Mouse (Mus musculus) kidney, postnatal 0 days (tissue): ENCODE results near the gene Hexim1. TPM values are rescaled to one million over a fixed set of nuclear protein-coding genes. Genes with fewer than 3 reads are reported as not detected.

Experiments used
- ATAC-seq: fragments of 200-750 bp; cut with Nextera tagmentation; replicated peaks from 2 replicates; pipeline ENCODE4 v1.8.0; 2017; ENCODE audit warnings: low read depth, moderate number of reproducible peaks, moderate TSS enrichment, moderate library complexity; ENCODE audit not compliant: low FRiP score
- DNase-seq: peaks from one replicate; pipeline ENCODE4 v3.0.0-alpha.2; 2016; ENCODE audit warnings: low spot score
- H3K27ac ChIP-seq: fragments of 300-500 bp; sonication (generic); 2 replicates; pipeline ENCODE4 v1.5.1; 2014; ENCODE audit warnings: mild to moderate bottlenecking
- H3K27me3 ChIP-seq: fragments of 300-500 bp; sonication (generic); 2 replicates; pipeline ENCODE4 v1.6.1; 2014; ENCODE audit warnings: low read length, mixed read lengths; ENCODE audit not compliant: insufficient read depth
- H3K36me3 ChIP-seq: fragments of 300-500 bp; sonication (generic); 2 replicates; pipeline ENCODE4 v1.6.1; 2014; ENCODE audit warnings: low read length, mixed read lengths; ENCODE audit not compliant: insufficient read depth
- H3K4me1 ChIP-seq: fragments of 300-500 bp; sonication (generic); replicated peaks from 2 replicates; pipeline ENCODE4 v1.6.1; 2014; ENCODE audit warnings: antibody characterized with exemption, low read length, mixed read lengths; ENCODE audit not compliant: insufficient read depth
- H3K4me2 ChIP-seq: fragments of 300-500 bp; sonication (generic); 2 replicates; pipeline ENCODE4 v1.6.1; 2014; ENCODE audit warnings: mild to moderate bottlenecking, low read length, moderate library complexity, mixed read lengths
- H3K4me3 ChIP-seq: fragments of 300-500 bp; sonication (generic); replicated peaks from 2 replicates; pipeline ENCODE4 v1.5.1; 2014; ENCODE audit warnings: low read depth, low read length
- H3K9ac ChIP-seq: fragments of 300-500 bp; sonication (generic); 2 replicates; pipeline ENCODE4 v1.6.1; 2014; ENCODE audit warnings: low read depth, low read length
- H3K9me3 ChIP-seq: fragments of 300-500 bp; sonication (generic); replicated peaks from 2 replicates; pipeline ENCODE4 v1.6.1; 2016; ENCODE audit warnings: low read length, inconsistent platforms, mixed read lengths
- CTCF ChIP-seq: IDR thresholded peaks from 2 replicates; pipeline ENCODE4 v1.5.1; 2016; ENCODE audit warnings: antibody characterized with exemption, low read depth, mild to moderate bottlenecking, moderate library complexity
- WGBS: fragments of 180-500 bp; shearing (Covaris S2); extraction: QIAGEN DNeasy Blood & Tissue Kit; methylation state at CpG from one replicate; pipeline ENCODE4 v1.1.7; 2014; 5-methylcytosine and 5-hydroxymethylcytosine counted together
- polyA plus RNA-seq: library from polyadenylated mRNA; unstranded; fragments of >200 nt; fragmentation: Nextera tagmentation; extraction: Ambion mirVana; gene quantifications from 2 replicates; pipeline ENCODE4 v1.2.1, GENCODE M21; 2015

The Hexim1 gene
- polyA plus RNA-seq, 1 experiment from 2014 or later, result 6.8 TPM

DNA sequence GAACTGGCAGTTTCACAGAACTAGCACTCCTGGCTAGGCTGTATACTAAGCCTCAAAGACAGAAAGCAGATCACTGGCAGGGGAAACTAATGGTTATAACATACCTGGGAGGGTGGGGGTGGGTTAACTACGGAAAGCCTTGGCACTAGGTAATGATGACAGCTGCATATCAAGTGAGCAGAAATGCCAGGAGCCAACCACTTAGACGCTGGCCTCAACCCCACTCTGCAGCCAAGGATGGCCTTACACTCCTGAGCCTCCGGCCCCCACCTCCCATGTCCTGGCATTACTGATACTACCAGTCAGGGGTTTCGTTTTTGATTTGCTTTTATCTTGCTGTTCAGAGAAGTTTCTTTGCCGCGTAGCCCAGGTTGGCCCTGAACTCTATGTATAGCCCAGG, 20.2 kb upstream of the Hexim1 start:
- H3K27me3 ChIP-seq, result no peaks in the 10 kb centered on the region
- no peak for TF ChIP-seq CTCF
- H3K36me3 ChIP-seq, result no peaks in the 10 kb centered on the region
- ATAC-seq (no peak), DNase-seq (no peak)
- no peak overlapping the region for H3K27ac ChIP-seq
- H3K4me1 ChIP-seq, result peaks cover 18% of the 10 kb centered on the region; the same call in 1 of the 2 replicates
- H3K9ac ChIP-seq, result no peak overlapping the region
- H3K4me3 ChIP-seq, result no peak overlapping the region
- no peak overlapping the region for H3K4me2 ChIP-seq
- 86% methylated on average over 6 of the region's 6 CpGs for WGBS
- no peaks in the 10 kb centered on the region for H3K9me3 ChIP-seq

DNA sequence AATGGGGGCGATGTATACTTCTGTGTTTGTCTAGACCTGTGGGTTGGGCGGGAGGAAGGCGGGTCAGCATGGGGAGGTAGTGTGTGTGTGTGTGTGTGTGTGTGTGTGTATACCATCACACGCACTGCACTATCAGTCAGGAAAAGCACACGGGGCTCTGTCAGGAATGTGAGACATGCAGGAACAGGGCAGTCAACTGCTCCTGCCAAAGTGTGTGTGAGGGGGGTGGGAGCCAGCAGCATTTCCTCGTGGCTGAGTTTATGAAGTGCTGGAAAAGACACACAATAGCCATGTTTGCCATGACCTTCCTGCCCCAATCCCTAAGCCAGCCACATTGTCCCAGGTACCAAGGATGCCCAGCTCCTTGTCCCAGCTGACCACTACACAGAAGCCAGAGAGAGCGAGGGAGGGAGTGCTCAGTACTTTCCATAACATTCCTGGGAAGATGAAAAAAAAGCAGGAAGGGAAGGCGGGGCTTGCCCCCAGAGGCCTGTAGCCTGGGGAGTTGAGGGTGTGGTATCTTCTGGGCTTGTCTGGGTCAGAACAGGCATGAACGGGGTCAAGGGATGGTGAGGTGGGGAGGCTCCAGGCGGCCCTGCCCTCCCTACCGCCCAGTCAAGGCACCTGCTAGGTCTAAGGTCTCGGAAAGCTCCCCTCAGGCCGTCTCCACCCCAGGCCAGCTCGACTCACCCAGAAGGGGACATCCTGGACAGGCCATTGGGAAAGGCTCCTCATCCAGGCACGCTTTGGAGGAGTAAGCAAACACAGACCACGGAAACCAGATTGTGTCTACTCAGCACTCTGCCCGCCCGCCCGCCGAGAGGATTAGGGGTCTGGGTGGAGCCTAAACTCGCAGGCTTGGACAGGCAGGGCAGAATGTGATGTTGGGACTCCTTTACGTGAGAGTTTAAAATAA, 18.8 kb upstream of the Hexim1 start:
- no peaks in the 10 kb centered on the region for H3K9me3 ChIP-seq
- no peaks in the 10 kb centered on the region for H3K27me3 ChIP-seq
- no peak overlapping the region for H3K9ac ChIP-seq
- DNase-seq (peak; percentile 59), ATAC-seq (no peak)
- no peak for TF ChIP-seq CTCF
- WGBS, result 19% methylated on average over 22 of the region's 22 CpGs
- H3K4me1 ChIP-seq, result peaks cover 24% of the 10 kb centered on the region; the same call in 1 of the 2 replicates
- 0 out of 2 replicates have a peak overlapping the region, but pooled peaks have one; percentile 17 for H3K4me2 ChIP-seq
- H3K27ac ChIP-seq, result peak overlapping the region; percentile 54; the same call in 1 of the 2 replicates
- H3K36me3 ChIP-seq, result no peaks in the 10 kb centered on the region
- H3K4me3 ChIP-seq, result no peak overlapping the region

DNA sequence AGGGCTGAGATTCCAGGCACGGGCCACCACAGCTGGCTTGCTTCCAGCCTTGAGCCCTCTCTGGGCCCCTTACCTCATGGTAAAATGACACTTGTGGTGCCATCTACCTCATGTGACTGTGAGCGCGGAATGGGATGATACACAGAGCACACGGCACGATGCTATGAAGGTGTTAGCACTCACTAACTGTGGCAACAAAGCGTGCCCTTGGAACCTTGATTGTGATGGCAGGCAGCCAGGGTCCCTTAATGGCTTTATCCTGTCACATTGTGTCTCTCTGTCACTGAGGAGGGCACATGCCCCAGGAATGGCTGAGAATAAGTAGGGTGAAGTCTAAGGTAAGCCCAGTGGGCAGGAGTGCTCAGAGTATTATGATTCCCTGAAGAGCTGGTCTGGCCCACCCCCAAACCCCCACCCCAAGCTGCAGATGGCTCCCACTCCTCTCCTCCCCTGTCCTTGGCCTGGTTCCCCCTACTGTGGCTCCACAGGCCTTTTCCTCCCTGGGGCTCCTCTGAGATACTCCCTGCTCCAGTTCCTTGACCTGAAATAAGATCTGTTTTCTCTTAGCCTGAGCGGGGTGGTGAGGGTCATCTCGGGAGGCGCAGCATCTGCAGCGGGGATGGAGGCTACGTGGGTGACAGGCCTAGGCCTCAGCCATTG, 17.4 kb upstream of the Hexim1 start:
- TF ChIP-seq CTCF, result no peak
- H3K27ac ChIP-seq, result no peak overlapping the region
- WGBS, result 57% methylated on average over 11 of the region's 11 CpGs
- no peaks in the 10 kb centered on the region for H3K27me3 ChIP-seq
- no peaks in the 10 kb centered on the region for H3K36me3 ChIP-seq
- no peak overlapping the region for H3K9ac ChIP-seq
- H3K9me3 ChIP-seq, result no peaks in the 10 kb centered on the region
- ATAC-seq (no peak), DNase-seq (peak; percentile 50)
- H3K4me3 ChIP-seq, result no peak overlapping the region
- H3K4me1 ChIP-seq, result peaks cover 27% of the 10 kb centered on the region; the same call in 1 of the 2 replicates
- H3K4me2 ChIP-seq, result no peak overlapping the region

DNA sequence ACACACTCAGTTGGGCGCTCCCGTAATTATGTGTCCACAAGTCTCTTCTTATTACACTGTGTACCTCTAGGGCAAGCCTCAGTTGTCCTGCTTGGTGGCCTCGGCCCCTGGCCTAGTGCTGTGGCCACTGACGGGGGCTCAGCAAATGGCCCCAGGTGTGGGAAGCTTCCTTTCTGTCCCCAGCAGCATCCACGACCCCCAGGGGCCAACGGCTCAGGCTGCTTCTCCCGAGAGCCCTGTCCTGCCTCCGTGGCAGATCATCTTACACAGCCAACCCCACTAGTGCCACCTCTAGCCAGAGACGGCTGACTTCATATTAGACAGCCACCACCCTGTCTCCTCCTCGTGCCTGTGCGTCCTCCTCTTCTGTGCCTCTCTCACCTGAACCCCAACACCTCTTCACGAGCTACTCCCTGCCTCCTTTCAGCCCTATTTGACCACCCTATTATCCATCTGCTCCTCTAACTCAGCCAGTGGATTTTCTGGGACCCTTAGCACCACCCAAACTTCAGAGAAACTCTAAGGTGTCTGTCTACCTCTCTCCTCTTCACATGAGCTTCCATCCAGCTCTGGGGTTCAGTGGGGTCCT, 16.6 kb upstream of the Hexim1 start:
- ATAC-seq (no peak), DNase-seq (no peak)
- 35% methylated on average over 11 of the region's 12 CpGs for WGBS
- Histone ChIP-seq H3K4me2 (no peak overlapping the region), H3K4me3 (no peak overlapping the region), H3K27me3 (no peaks in the 10 kb centered on the region), H3K4me1 (peaks cover 27% of the 10 kb centered on the region; the same call in 1 of the 2 replicates), H3K9me3 (no peaks in the 10 kb centered on the region), H3K9ac (no peak overlapping the region), H3K36me3 (no peaks in the 10 kb centered on the region), H3K27ac (no peak overlapping the region)
- TF ChIP-seq CTCF, result no peak

DNA sequence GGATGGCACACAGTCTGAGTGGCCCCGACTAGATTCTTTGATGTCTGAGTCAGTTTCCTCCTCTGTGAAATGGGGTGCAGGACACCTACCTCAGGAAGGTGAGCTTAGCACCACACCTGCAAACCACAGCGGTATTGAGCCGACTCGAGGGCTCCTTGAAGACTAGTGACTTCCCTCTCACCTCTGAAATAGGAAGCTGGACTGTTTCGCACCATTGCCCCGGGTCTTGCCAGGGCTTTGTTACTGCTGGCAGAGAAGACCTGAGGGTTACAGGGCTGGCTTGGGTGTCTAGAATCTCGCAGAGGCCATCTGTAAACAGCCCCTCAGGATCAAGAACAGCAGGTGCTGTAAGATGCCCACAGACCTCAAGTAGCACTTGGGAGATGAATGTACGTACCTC, 15.7 kb upstream of the Hexim1 start:
- no peaks in the 10 kb centered on the region for H3K9me3 ChIP-seq
- DNase-seq (peak; percentile 35), ATAC-seq (no peak)
- H3K9ac ChIP-seq, result no peak overlapping the region
- no peak overlapping the region; the same call in 1 of the 2 replicates for H3K4me3 ChIP-seq
- H3K27me3 ChIP-seq, result no peaks in the 10 kb centered on the region
- H3K36me3 ChIP-seq, result no peaks in the 10 kb centered on the region
- peak overlapping the region; percentile 92 for H3K4me2 ChIP-seq
- peaks cover 24% of the 10 kb centered on the region; the same call in 1 of the 2 replicates for H3K4me1 ChIP-seq
- H3K27ac ChIP-seq, result no peak overlapping the region
- no peak for TF ChIP-seq CTCF
- WGBS, result 36% methylated on average over 8 of the region's 8 CpGs

DNA sequence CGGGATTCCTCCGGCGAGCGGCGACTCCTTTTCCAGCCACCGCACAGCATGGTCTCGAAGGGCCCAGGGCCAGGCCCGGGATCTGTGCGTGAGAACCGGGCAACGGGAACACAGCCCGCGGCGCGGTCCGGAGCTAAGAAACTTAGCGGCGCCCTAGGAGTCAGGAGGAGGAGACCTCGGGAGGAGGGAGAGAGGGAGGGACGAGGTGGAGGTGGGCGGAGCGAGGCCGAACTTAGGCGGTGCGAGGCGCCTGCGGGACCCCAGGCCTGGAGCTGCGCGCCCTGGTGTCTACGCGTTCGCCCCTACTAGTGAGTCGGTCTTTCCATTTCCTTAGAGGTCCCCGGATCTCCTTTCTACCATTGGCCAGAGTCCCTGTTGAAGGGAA, 14.6 kb upstream of the Hexim1 start, which contains the start of the genes Plcd3 and Acbd4:
Gene Plcd3, minus strand, starts transcription at position 178 of the 385 bp plus-strand sequence.
Gene Acbd4, plus strand, starts transcription at position 202 of the 385 bp plus-strand sequence.
- peaks cover 24% of the 10 kb centered on the region; the same call in 1 of the 2 replicates for H3K4me1 ChIP-seq
- peak within 1 kb of the TSS; percentile 58 for H3K9ac ChIP-seq

More for the DNA sequence above, 14.6 kb upstream of the Hexim1 start, which contains the start of the genes Plcd3 and Acbd4:
- Histone ChIP-seq H3K4me2 (peak within 1 kb of the TSS; percentile 92), H3K4me3 (peak within 1 kb of the TSS; percentile 55), H3K27me3 (no peaks in the 10 kb centered on the region), H3K9me3 (no peaks in the 10 kb centered on the region), H3K36me3 (no peaks in the 10 kb centered on the region), H3K27ac (no peak within 1 kb of the TSS; the same call in 1 of the 2 replicates)
- under 1% methylated on average over 30 of the region's 34 CpGs for WGBS
- DNase-seq (peak; percentile 86), ATAC-seq (peak; percentile 35)
- 0 out of 2 replicates have a peak, but pooled peaks have one; percentile 12 for TF ChIP-seq CTCF
